Mouse (Mus musculus) heart, embryonic 14.5 days (tissue): Measurements from ENCODE around the gene Yeats4. TPM values are rescaled to one million over a fixed set of nuclear protein-coding genes. Genes with fewer than 3 reads are reported as not detected.
A peak's percentile ranks its signal among the peaks of the same experiment; 100 is the strongest.

Source experiments
- ATAC-seq: fragments of 200-750 bp; cut with Nextera tagmentation; 2 replicates; pipeline ENCODE4 v1.8.0; 2017; ENCODE audit warnings: low read depth, moderate TSS enrichment; ENCODE audit not compliant: insufficient number of reproducible peaks, insufficient read depth, low FRiP score
- H3K27ac ChIP-seq, 2 experiments: fragments of 200-500 bp in 1 of 2; fragments of 300-500 bp in 1 of 2; sonication (generic) in 1 of 2; replicated peaks in 1 of 2; 2 replicates each; pipeline ENCODE4 v1.5.1; 2012 to 2014; ENCODE audit warnings: low read depth in 2 of 2, low read length in 2 of 2, control low read depth in 1 of 2, mild to moderate bottlenecking in 1 of 2, mixed read lengths in 1 of 2; ENCODE audit not compliant: control insufficient read depth in 1 of 2, insufficient read depth in 1 of 2
- H3K27me3 ChIP-seq: fragments of 300-500 bp; sonication (generic); 2 replicates; pipeline ENCODE4 v1.6.1; 2014; ENCODE audit warnings: mild to moderate bottlenecking, low read length, control low read depth; ENCODE audit not compliant: control insufficient read depth, insufficient read depth
- H3K36me3 ChIP-seq: fragments of 300-500 bp; sonication (generic); 2 replicates; pipeline ENCODE4 v1.6.1; 2014; ENCODE audit warnings: mild to moderate bottlenecking, control low read depth, low read length, mixed read lengths; ENCODE audit not compliant: control insufficient read depth, insufficient read depth
- H3K4me1 ChIP-seq, 2 experiments: fragments of 200-500 bp in 1 of 2; fragments of 300-500 bp in 1 of 2; sonication (generic) in 1 of 2; 2 replicates each; pipeline ENCODE4 v1.6.1; 2012 to 2014; ENCODE audit warnings: low read length in 2 of 2, control low read depth in 1 of 2, mixed read lengths in 1 of 2; ENCODE audit not compliant: control insufficient read depth in 2 of 2, insufficient read depth in 2 of 2
- H3K4me2 ChIP-seq: fragments of 300-500 bp; sonication (generic); 2 replicates; pipeline ENCODE4 v1.6.1; 2014; ENCODE audit warnings: mild to moderate bottlenecking, low read length
- H3K4me3 ChIP-seq, 2 experiments: fragments of 200-500 bp in 1 of 2; fragments of 300-500 bp in 1 of 2; sonication (generic) in 1 of 2; 2 replicates each; pipeline ENCODE4 v1.5.1; 2012 to 2014; ENCODE audit warnings: low read length in 2 of 2, mild to moderate bottlenecking in 2 of 2, control low read depth in 1 of 2, low read depth in 1 of 2, moderate library complexity in 1 of 2; ENCODE audit not compliant: control insufficient read depth in 1 of 2, insufficient read depth in 1 of 2
- H3K9ac ChIP-seq: fragments of 300-500 bp; sonication (generic); 2 replicates; pipeline ENCODE4 v1.6.1; 2014; ENCODE audit warnings: mild to moderate bottlenecking, low read length
- H3K9me3 ChIP-seq: fragments of 300-500 bp; sonication (generic); 2 replicates; pipeline ENCODE4 v1.6.1; 2016; ENCODE audit warnings: low read length, control low read depth; ENCODE audit not compliant: control insufficient read depth
- WGBS: fragments of 180-500 bp; shearing (Covaris S2); extraction: QIAGEN DNeasy Blood & Tissue Kit; methylation state at CpG from one replicate; pipeline ENCODE4 v1.1.7; 2014; 5-methylcytosine and 5-hydroxymethylcytosine counted together
- polyA plus RNA-seq: library from polyadenylated mRNA; unstranded; fragments of >200 nt; fragmentation: Nextera tagmentation; extraction: Ambion mirVana; gene quantifications from 2 replicates; pipeline ENCODE4 v1.2.1, GENCODE M21; 2014

Gene Yeats4
- polyA plus RNA-seq, 1 experiment from 2014 or later: 48.0 TPM

DNA sequence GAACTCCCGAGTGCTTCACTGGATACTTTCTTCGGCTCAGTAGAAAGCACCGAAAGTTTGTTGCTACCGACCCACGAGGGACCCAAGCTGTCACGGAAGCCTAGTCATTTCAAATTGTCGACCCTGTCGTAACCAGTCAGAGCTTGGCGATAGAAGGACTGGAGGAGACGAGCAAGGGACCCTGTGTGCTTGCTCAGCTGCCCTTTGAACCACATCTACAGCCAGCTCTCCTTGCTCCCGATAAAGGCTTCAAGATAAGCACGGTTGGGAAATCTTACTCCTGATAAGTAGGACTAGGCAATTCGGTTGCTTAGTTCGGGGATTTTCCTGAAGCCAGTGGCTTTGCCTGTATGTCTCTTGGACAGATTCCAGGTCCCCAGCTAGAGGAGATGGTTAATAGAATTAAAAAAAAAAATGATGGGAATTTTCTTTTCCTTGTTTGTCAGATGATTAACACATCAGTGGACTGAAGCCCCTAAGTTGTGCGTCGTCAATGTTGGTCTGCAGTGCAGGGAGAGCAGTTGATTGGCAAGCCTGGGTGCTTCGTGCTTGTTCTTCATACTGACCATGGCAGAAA, 21.2 kb downstream of the Yeats4 start:
- no peaks in the 10 kb centered on the region for H3K27me3 ChIP-seq
- H3K4me3 ChIP-seq: no peak overlapping the region
- H3K27ac ChIP-seq: no peak overlapping the region
- H3K36me3 ChIP-seq: no peaks in the 10 kb centered on the region
- WGBS: 37% methylated on average over 17 of the region's 17 CpGs
- H3K4me2 ChIP-seq: peak overlapping the region; percentile 18; the same call in 1 of the 2 replicates
- H3K4me1 ChIP-seq: peaks cover 3 to 10% of the 10 kb centered on the region in 2 experiments; a peak in 3 of 4 replicates
- no peak for ATAC-seq
- peak overlapping the region; percentile 7 for H3K9ac ChIP-seq
- H3K9me3 ChIP-seq: no peaks in the 10 kb centered on the region

- ATAC-seq: no peak
- H3K9me3 ChIP-seq: no peaks in the 10 kb centered on the region
These were observed 24.6 kb downstream of the Yeats4 start for GRCm38 (mm10) chr10:117199701-117200100.

DNA sequence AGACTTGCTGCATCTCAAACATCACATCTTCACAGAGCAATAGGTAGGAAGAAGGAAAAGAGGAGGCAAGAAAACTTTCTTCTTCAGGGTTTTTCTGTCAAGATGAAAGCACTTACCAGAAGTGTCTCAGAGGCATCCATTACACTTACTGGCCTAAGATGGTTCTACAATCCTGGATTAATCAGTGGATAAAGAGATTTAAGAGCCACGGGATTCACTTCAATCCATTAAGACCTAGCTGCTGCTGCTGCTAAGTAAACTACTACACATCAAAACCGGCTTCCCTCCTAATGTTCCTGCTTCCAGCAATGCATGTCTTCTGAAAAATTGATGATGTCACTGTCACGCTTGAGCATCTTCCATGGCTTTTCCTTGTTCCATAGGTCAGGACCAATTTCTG, 27.6 kb downstream of the Yeats4 start:
- ATAC-seq: no peak
- Histone ChIP-seq H3K9me3 (no peaks in the 10 kb centered on the region), H3K36me3 (no peaks in the 10 kb centered on the region), H3K4me3 (no peak overlapping the region), H3K9ac (no peak overlapping the region), H3K4me2 (no peak overlapping the region), H3K4me1 (peaks cover 0 to 8% of the 10 kb centered on the region in 2 experiments; a peak in 1 of 4 replicates), H3K27ac (no peak overlapping the region), H3K27me3 (no peaks in the 10 kb centered on the region)
- 83% methylated on average over 3 of the region's 3 CpGs for WGBS

More at GRCm38 (mm10) chr10:117199701-117200100, 24.6 kb downstream of the Yeats4 start:
- H3K9ac ChIP-seq: no peak overlapping the region
- H3K27me3 ChIP-seq: no peaks in the 10 kb centered on the region
- peaks cover 3 to 6% of the 10 kb centered on the region in 2 experiments; a peak in 3 of 4 replicates for H3K4me1 ChIP-seq
- no peaks in the 10 kb centered on the region for H3K36me3 ChIP-seq
- H3K27ac ChIP-seq: no peak overlapping the region
- H3K4me2 ChIP-seq: no peak overlapping the region
- 79% methylated on average over 3 of the region's 3 CpGs for WGBS
- H3K4me3 ChIP-seq: no peak overlapping the region

DNA sequence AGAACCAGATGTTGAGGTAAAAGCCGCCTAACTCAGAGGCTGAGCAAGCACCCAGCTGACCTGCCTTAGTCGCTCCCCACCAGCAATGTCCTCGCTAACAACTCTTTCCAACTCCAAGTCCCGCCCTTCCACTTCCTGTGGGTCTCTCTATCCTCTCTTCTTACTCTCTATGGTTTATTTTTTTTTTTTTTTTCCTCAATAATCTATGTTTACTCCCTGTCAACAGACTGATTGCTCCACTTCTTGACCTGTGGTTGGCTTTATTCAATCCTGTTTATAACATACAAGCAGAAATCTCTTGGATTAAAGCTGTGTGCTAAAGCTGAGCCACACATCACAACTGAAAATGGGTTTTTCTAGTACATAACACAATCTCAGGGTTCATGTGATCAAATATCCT, 28.6 kb downstream of the Yeats4 start:
- Histone ChIP-seq H3K27ac (no peak overlapping the region), H3K9ac (no peak overlapping the region), H3K36me3 (no peaks in the 10 kb centered on the region), H3K4me3 (no peak overlapping the region), H3K4me2 (no peak overlapping the region), H3K27me3 (no peaks in the 10 kb centered on the region), H3K4me1 (peaks cover 0 to 8% of the 10 kb centered on the region in 2 experiments; a peak in 1 of 4 replicates), H3K9me3 (no peaks in the 10 kb centered on the region)
- WGBS: 96% methylated on average over 4 of the region's 4 CpGs
- ATAC-seq: no peak

DNA sequence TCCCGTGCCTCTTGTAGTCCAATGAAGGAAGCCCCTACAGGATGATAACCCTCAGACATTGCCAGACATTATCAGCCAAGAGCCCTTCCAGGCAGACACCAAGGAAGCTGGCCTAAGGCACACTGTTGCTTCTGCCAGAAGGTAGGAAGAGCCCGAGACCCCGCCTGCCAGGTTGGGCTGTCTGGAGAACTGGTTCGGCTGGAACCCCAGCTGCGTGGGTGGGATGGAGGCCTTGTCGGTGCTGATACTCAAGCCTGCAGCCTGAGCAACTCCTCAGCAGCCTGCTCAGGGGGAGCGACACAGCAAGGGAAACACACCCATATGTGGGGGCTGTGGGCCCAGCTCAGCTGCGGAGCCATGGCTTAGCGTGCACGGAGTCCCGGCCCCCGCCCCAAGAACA, 29.3 kb downstream of the Yeats4 start:
- H3K4me2 ChIP-seq: no peak overlapping the region
- no peak overlapping the region for H3K27ac ChIP-seq
- no peak for ATAC-seq
- 86% methylated on average over 12 of the region's 12 CpGs for WGBS
- no peak overlapping the region for H3K4me3 ChIP-seq
- H3K9ac ChIP-seq: no peak overlapping the region
- H3K4me1 ChIP-seq: peaks cover 0 to 8% of the 10 kb centered on the region in 2 experiments; a peak in 1 of 4 replicates
- H3K36me3 ChIP-seq: no peaks in the 10 kb centered on the region
- no peaks in the 10 kb centered on the region for H3K27me3 ChIP-seq
- H3K9me3 ChIP-seq: no peaks in the 10 kb centered on the region

GRCm38 (mm10) chr10:117193364-117193763, 30.9 kb downstream of the Yeats4 start:
- no peak overlapping the region for H3K27ac ChIP-seq
- WGBS: 84% methylated on average over 5 of the region's 5 CpGs
- H3K4me1 ChIP-seq: peaks cover 0 to 6% of the 10 kb centered on the region in 2 experiments; a peak in 1 of 4 replicates
- H3K9me3 ChIP-seq: no peaks in the 10 kb centered on the region
- H3K9ac ChIP-seq: no peak overlapping the region
- H3K4me2 ChIP-seq: no peak overlapping the region
- H3K27me3 ChIP-seq: no peaks in the 10 kb centered on the region
- no peaks in the 10 kb centered on the region for H3K36me3 ChIP-seq
- ATAC-seq: no peak
- H3K4me3 ChIP-seq: no peak overlapping the region

DNA sequence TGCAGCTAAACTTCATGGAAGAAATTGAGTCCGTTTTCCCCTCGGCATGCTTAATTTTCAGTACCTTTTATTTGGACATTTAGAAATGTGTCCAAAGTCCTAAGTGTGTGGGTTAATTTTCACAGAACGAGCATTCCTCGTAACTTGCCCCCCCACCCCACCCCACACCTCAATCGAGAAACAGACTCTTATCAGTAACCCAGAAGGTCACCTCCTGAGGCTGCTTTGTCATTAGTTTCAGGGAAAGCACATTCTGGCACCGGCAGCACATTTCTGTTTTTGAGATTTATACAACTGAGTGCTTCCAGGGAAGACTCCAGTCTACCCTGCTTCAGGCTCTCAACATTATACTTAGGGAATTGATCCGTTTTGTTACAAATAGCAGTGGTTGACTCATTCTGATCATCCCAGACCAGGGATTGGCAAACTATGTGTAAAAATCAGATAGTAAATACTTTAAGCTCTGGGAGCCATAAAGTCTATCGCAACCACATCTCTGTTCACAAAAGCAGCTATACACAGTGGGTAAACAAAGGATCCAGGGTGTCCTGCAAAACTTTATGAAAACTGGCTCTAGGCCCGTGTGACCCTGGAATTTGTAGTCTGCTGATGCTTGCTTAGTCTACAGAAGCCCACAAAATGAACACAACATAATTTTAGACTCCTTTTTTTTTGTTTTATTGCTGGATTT, 38.8 kb downstream of the Yeats4 start:
- ATAC-seq: no peak
- WGBS: 40% methylated on average over 9 of the region's 9 CpGs
- Histone ChIP-seq H3K4me3 (no peak overlapping the region), H3K4me1 (peaks cover 8 to 20% of the 10 kb centered on the region in 2 experiments), H3K9me3 (no peaks in the 10 kb centered on the region), H3K9ac (no peak overlapping the region), H3K27ac (no peak overlapping the region), H3K27me3 (no peaks in the 10 kb centered on the region), H3K36me3 (no peaks in the 10 kb centered on the region), H3K4me2 (no peak overlapping the region)
